Mouse (Mus musculus): ENCODE data around the gene Mgst3.

Mgst3 gene

DNA sequence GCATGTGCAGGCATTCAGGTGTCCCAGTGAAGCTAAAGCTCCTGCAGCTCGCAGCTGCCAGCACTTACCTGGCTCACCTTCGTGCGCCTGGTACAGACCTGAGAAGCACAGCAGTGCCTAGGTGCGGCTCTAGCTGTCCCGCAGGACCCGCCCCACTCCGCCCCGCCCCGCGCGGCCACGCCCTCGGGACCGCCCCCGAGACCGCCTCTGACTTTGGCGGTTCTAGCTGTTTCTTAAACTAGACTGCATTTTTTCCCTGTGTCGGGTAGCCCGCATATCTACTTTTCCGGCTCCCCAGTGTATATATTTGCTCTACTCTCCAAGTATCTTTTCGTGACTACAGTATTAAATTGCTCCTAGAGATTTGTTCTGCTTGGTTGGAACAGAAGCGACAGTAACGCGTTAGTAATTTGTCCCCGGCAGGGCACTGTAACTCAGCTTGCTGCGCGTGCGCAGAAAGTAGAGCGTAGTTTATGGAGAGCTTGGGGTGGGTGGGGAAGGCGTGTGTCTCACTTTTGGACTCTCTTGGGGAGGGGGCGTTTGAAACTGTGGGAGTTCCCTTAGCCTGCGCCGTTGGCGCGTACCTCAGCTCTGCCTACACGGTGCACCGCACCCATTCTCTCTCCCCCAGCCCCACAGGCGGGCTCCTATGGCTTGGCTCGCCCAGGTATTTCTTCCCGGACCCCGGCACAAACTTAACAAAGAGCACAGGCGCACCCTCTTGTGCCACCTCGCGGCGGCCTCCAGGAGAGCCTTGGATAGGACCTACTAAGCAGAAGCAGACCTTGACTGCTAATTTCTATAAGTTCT lies at the start of gene Mgst3:
Mgst3 (minus strand) TSS at position 159 of the 810 bp plus-strand sequence.
- peak; percentile 96 for DNase-seq

DNA sequence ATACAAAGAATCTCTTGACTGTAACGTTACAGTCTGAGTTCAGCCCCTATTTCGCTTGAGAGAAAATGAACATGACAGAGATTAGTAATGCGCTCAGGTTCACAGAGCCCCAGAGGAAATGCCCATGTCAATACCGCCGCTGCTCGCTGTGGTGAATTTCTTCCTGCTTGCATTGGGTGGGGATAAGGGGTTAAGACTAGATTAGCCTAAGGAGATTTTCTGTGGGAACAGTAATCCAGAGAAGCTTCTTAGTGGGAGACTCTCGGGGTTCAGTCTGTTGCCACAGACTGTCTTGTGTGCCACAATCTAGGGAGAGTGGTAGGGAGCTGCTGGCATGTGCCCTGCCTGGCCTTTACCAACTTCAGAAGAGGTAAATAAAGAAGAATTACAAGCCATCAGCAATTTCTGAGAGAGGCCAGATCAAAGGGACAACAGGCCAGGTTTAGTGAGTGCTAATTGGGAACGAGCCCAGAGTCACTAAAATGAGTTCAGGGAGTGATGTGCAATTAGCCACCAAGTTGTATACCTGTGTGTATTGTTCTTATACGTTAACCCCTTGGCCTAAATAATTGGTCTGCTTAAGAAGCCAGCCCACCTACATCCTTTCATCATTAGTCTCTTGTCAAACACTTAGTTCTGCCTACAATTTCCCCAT lies 44.7 kb upstream of the Mgst3 start:
- DNase-seq: no peak

DNA sequence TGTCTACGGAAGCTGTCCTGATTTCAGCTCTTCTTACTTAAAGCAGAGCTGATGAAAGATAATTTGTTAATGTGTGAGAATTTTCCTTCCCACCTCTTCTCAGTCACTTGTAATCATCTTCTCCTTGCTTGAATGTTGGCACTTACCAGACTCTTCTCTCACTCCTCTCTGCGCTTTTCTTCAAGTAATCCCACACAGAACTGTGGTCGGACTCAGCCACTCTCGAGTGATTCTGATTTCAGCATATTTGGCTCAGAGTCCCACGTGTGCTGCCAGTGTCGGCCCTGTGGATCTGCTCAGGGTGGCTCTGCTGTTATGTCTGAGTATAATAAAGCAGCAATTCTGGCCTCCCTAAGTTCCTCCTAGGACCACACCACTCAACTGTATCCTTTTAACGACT lies 43.5 kb upstream of the Mgst3 start:
- no peak for DNase-seq

DNA sequence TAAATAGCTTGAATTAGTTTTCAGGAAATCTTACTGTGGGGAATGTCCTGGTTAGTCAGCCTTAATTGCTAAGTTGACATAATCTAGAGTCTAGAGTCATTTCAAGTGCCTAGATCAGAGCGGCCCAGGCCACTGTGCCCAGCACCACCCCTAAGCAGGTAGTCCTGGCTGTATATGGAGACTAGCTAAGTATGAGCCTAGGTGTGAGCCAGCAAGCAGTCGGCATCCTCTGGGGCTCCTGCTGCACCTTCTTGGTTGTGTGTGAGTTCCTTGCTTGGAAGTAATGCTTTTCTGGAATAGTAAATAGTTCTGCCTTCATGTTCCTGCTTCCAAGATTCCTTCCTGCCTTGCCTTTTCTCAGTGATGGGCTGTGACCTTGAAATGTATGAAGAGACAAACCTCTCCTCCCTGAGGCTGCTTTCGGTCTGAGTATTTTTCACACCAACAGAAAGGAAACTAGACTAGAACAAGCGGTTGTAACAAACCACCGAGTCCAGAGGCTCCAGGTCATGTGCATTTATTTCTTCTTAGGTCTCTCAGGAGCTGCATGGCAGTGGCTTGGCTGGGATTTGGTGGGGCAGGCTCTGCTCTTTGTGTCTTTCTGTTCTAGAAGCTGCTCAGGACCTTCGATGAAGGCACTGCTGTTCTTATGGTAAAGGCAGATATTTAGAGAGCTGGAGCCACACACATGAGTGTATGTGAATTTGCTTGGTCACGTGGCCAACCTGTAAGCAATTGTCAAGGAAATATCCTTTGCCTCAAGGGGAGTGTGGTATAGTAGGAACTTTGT lies 42.7 kb upstream of the Mgst3 start:
- no peak for DNase-seq

DNA sequence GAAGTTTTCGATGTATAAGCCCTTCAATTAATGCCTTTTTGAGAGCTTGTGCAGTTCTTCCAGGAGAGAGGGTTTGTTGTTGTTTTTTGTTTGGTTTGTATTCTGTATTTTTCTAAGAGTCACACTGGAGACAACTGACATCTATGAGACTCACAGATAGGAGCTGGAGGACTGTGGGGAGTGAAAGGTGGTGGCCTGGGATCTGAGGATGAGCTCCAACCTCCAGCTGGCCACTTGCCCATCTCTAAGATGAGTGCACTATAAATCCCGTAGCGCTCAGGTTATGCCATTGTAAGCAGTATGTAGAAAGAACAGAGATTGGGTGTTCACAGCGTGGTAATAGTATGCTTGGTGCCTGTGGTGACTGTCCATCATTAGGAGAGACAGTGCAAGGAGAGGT lies 41.3 kb upstream of the Mgst3 start:
- no peak for DNase-seq

DNA sequence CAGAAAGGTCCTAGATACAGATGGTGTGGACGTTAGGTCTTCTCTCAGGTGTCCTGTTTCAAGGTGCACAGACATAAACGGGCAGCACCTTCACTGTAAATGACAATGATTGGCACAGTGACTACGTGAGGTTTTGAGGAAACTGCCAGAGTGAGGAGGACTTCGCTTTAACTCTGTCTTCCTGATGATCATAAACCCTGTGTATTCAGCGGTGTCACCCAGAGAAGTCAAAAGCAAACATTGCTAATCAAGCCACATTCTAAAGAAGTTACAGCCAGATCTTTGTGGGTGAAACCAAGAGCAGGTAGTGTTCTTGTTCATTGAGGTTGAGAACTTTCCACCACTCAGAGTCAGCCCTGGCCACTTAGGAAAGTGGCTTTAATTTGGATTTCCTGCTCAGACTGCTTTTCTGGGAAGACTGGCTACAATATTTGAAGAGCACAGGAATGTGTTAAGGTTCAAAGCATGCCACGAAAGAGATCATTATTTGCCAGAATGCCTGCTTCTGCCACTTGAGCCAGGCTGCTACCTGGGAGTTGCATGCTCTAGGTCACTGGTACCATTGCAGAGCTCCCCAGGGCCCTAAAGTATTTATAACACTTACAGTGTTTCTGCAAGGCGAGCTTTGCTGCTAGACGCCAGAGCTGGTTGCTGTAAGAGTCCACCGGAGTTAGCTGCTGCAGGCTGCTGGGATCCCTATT lies 37.5 kb upstream of the Mgst3 start:
- DNase-seq: no peak

DNA sequence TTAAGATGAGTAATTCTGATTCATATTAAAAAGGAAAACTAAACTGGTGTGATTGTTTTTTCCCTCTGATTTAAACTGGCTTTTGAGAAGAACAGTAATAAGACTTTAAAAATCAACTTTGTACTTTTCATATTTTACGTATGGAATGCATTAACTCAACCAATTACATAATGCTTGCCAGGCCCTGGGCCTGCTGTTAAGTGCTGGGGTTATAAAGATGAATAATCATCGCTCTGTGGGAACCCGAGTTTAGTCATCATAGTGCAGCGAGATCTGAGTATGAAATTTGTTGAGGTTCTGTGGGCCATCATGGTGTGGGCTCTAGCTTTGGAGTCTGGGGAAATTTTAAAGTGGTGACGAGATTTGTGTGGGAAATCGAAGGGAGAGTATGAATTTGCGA lies 33.0 kb upstream of the Mgst3 start:
- DNase-seq: no peak

DNA sequence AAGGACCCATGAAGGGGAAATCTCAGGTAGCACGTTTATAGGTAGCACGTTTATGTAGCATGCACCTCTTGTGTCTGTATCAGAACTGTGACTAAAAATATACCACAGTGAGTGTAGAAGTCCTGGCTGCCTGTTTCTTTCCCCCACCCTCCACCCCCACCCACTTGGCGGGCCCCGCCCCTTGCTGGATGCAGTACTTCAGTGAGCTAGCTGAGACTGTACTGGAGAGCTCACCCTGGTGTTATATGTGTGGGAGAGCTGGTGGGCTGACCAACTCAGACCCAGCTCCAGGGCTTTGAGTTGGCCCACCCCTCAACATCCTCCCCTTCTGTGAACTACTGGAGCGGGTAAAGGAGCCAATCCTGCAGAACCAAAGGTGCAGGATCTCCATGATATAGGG lies 31.9 kb upstream of the Mgst3 start:
- no peak for DNase-seq

DNA sequence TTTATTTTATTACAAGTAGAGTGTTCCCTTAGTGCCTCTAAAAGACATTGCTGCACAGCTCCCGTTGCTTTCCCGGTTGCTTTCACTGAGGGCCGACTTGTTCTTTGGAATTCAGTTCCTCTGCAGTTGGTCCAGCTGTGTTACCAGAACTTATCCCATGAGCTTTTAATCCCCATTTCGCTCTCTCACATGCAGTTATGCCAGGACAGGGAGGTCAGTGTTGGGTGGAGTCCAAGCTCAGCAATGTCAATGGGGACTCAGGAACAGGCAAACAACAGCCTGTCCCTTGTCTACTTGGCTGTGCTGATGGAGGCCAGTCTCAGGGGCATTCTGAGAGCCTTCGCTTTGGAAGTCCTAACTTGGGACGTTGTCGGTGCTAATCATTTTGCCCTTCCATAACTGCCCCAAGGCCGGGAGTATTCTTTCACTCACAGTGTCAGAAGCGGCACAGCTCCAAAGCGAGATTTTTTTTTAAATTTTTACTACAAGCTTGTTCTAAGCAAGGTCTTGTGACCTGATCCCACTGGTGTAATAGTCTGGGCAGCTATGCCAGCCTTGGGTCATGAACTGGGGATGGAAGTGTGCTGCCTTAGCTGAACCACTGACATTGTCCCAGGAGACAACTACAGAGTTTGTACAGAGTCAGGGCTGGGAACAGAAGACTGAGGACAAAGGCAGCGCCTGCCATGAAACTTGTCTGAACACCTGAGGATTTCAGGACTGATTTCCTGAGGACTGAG lies 29.0 kb upstream of the Mgst3 start:
- no peak for DNase-seq

DNA sequence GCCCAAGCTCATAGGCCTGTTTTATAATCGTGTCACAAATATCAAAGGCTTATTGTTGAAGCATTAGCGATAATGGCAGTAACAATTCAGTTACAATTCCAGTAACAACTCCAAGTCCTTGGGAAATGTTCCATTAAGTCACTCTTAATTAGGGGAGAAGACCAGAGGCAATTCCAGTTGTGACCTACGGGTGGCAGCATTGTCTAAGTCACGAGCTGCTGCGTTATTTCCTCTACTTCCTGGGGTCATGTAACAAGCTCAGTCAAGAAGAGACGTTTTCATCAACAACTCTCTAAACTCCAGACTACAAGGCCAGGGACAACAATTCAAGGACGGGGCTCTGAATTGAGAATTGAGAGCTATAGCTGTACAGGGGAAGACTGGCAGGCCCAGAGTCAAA lies 21.2 kb upstream of the Mgst3 start:
- DNase-seq: peak; percentile 68

DNA sequence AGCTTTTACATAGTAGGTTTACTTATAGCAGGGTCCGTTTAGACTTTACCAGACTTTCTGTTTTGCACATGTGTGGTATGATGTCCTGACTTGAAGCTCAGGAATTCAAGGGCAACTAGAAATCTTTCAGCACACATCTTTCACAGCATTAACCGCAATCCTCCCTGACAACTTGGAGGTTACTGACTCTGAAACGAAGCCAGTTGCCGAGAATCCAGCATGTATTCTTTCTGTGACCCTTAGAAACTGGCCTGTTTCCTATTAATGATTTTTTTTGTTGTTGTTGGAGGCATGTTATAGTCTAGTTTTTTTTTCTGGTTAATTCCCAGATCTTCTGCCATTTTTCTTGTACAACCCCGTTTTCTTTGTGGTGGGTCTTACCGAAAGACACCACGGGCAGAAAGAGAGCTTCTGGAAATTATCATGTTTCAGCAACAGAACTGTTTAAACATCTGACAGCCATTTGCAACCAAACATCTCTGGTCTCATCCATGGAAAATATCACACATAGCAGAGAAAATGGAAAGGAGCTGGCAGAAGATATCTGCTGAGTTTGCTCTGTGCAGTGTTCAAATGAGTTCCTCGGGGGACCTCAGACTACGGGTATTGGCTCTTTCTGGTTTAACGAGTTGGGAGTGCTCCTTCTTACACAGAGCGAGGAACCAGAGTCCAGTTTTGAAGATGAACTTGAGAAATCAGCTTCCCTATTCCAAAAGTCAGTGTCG lies 18.5 kb upstream of the Mgst3 start:
- no peak for DNase-seq

DNA sequence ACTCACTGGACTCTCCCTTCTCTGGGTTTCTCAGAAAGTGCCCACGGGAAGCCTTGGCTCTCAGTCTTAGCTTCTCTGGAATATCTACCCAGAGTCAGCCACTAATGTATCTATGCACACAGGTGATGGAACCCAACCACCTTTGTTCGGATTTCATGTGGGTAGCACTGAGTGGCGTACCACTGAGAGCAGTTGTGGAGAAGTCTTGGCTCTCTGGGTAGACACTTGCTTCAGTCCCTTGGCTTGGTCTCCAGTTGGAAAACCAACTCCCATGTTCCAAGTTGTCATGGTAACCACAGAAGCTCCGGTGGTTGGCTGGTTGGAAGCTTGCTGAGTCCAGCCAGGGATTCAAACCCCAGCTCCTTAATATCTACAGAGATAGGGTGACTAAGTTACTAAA lies 16.0 kb upstream of the Mgst3 start:
- DNase-seq: no peak

DNA sequence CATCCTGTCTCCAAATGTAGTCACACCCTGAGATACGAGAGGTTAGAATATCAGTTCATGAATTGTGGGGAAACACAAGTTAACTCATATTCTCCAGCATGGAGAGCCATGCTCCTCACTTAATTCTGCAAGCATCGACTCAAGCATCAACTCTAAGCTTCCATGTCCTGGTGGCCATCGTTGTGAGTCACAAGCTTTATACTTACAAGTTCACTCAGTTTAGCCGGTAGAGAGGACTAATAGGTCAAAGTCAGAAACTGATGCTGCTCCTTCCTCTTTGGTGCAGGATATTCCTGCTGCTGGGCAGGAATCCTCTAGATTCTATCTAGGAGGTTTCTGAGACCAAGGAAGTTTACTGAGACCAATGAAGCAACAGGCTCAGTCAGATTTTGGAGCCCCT lies 11.6 kb upstream of the Mgst3 start:
- no peak for DNase-seq

DNA sequence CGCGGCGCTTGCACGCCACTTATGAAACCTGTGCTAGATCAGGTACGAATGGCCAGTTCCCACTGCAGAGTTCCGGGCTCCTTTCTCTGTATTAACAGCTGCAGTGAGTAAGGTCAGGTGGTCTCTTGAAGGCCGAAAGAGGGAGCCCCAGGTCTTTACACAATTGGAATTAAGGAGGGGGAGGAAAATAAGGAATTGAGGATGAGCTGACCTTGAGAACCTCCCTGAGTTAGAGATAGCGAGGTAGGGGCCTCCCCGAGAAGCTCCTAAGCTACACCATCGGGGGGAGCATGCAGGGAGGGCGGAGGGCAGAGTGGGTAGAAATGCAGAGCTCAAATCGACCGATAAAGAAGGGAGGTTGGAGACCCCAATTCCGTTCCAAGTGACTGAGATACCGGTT lies 360 bp downstream of the Mgst3 start:
- DNase-seq: no peak

DNA sequence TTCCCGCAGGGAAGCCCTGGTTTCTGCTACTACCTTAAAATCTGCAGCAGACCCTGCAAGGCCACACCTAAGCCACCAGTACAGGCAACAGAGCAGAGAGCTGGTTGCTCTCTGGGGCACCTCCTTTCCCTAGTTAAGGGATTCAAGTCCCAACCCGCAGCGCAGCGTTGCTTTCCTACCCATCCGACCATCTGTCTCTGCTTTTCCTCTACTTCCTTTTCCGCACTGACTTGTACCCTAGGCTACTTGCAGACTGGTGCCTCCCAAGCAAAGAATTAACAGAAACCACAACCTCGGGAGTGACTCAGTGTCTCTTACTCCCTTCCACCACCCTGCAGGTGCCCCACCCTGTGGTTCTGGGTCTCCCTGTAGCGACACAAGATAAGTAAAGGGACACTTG lies 954 bp downstream of the Mgst3 start:
- DNase-seq: peak; percentile 7

DNA sequence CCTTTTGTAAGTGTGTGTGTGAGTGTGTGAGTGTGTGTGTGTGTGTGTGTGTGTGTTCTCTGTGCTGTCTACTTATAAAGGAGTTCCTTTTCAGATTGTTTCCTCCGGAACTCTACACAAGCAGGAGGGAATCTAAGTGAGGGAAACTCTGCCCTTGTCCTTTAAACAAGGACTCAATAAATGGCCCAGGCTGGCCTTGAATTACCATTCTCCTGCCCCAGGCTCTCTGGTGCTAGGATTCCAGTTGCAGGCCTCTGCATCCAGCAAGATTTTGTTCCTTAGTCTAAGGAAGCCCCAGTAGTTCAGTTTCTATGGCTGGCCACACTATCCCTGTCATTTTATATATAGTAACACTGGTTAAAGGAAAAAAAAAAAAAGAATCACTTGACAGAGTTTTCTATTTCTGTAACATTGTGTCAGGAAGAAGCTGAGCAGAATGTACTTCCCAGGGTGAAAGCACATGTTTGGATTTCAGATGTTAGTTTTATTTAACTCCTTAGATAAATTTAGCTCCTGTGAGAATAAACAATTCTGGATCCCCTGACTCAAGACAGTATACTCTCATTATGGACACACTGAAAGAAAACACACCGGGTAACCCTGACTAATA lies 1.5 kb downstream of the Mgst3 start:
- DNase-seq: no peak

DNA sequence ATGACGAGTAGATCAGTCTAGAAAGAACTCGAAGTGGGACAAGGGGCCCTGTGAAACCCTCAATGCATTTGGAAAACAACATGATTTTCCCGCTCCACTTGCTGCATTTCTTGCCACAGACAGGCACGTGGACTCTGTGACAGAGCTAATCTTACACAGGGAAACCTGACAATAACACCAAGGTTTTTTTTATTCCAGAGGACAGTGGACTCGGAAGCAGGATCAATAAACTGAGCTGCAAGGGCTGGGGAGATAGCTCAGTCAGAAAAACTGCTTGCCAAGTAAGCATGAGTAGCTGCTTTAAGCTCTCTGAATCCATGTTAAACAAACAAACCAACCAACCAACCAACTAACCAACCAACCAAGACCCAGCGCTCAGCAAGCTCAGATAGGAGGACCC lies 2.4 kb downstream of the Mgst3 start:
- no peak for DNase-seq

DNA sequence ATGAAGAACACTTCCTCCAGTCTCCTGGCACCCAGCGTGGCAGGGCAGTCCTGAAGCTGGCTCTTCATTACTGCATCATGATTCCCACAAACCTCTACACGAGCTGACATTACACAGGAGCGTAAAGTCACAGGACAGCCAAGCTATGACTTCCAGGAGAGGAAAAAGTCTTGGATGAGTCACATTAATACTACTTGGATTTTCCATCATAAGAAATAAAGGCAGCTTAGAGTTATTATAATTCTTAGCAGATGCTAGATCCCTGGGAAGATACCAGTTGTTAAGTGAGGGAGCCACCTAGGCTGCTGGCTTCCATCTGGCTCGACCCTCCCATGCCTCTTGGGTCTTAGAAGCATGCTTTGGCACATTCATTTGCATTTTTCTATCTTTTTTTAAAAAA lies 3.3 kb downstream of the Mgst3 start:
- no peak for DNase-seq

DNA sequence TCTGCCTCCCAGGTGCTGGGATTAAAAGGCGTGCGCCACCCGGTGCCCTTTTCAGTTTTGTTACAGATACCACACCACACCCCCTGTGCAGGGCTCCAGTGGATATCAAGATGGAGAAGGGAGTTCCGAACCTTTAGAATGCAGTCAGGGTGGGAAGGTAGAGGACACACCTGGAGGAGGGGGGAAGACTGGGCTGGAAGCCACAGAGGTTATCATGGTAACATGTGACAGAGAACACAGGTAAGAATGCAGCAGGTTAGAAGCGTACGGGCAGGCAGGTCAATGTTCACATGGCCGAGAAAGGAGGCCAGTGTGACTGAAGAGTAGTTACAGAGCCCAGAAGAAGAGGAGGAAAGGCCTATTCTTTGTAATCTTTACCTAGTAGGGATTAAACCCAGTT lies 4.1 kb downstream of the Mgst3 start:
- DNase-seq: no peak

DNA sequence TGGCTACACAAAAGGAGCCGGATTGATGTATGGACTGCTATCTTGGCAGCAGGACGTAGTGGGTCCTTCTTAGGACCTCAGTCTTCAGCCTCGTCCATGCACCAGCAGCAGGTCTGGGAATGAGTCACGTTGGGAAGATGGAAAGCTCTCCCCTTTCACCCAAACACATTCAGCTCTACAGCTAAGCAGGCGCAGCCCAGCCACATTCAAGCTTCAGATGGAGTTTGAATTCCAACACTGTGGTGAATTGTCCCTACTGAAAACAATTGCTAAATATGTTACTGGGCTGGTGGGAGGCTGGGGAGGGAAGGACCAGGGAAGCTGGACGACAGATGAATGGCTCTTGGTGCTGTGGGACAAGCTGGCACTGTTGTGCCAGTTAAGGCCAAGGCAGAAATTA lies 5.1 kb downstream of the Mgst3 start:
- DNase-seq: no peak

DNA sequence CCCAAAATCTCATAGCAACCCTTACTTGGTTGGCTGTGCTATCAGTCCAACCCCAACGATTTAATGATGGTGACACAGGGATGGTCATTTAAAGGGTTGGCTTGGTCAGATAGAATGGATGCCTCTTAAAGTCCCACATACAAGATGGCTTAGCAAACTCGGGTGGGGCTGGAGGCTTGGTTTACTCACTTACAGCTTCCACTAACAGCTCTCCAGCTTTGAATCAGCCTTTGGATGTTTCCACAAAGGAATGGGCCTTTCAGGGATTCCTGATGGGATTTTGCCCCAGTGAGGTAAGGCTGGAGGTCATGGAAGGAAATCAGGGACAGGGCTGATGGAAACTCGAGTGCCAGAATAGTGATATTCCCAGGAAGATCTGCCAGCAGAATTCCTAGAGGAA lies 5.8 kb downstream of the Mgst3 start:
- no peak for DNase-seq
